Mouse (Mus musculus) central nervous system, embryonic 14 days (tissue): Measurements from ENCODE around the gene Nfkbil1. TPM values are rescaled to one million over a fixed set of nuclear protein-coding genes. Genes with fewer than 3 reads are reported as not detected.

Experiments
- polyA plus RNA-seq: library from polyadenylated mRNA; depleted of rRNA; stranded (reverse); fragments of >200 nt; gene quantifications from 2 replicates; pipeline ENCODE4 v1.2.3, GENCODE M21; 2012; rRNA removed

Gene Nfkbil1
- 15.6 TPM in 2 replicates for polyA plus RNA-seq

GRCm38 (mm10) chr17:35235614-35236389 lies at the start of gene Nfkbil1:
Nfkbil1 (minus strand) TSS chr17:35235792.

DNA sequence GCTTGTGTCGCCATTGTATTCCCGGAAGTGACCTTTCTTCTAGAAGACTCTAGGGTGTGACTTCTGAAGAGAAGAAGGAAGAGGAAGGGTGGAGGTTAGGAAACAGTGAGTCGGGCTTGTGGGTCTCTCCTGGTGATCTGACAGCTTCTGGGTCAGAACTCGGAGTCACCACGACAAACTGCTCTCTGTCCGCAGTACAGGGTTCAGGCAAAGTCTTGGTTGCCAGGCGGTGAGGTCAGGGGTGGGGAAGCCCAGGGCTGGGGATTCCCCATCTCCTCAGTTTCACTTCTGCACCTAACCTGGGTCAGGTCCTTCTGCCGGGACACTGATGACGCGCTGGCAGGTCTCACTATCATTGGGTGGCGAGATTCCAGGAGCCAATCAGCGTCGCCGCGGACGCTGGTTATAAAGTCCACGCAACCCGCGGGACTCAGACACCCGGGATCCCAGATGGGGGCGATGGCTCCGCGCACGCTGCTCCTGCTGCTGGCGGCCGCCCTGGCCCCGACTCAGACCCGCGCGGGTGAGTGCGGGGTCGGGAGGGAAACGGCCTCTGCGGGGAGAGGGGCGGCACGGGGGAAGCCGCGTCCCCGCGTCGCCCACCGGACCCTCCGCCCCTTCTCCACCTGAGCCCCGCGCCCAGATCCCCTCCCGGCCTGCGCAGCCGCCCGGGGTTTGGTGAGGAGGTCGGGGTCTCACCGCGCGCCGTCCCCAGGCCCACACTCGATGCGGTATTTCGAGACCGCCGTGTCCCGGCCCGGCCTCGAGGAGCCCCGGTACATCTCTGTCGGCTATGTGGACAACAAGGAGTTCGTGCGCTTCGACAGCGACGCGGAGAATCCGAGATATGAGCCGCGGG lies 27.3 kb upstream of the Nfkbil1 start, which contains the start of gene H2-D1:
Gene H2-D1 (plus strand): TSS at position 67 of the 859 bp plus-strand sequence.

DNA sequence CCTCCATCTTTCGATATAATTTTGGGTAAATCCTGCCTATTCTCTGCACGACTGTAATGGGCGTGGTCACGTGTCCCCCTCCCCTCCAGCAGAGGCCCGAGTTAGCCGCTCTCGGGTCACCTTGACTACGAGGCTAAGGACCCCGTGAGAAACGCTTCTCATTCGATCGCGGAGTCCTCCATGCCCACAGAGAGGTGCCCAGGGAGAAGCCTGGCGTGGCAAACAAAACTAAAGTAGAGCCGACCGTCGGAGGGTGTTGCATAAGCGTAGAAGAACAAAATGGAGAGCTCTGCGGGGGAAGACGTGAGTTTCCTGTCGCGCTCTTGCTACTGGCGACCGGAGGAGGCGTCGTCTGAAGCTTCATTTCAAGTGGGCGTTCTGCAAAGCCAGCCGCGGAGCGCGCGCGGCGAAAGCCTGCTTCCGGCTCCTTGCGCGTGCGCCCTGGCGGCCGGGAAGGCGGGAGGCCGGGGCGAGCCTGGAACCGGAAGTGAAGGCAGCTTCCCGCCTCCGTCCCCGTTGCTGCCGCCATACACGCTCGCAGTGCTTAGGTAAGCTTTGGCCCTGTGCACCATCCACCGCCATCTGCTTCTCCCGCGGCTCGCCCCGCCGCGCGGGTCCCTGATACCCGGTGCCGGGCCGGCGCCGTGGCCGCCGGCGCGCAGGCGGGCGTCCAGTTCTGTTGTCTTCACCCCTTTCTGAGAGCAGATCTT lies 5.9 kb upstream of the Nfkbil1 start, which contains the start of gene Ddx39b:
Gene Ddx39b (plus strand): TSS at position 442 of the 710 bp plus-strand sequence.

GRCm38 (mm10) chr17:35233114-35233980 lies 2.2 kb downstream of the Nfkbil1 start, which contains the start of gene Atp6v1g2:
Atp6v1g2 (plus strand) TSS chr17:35233660.

GRCm38 (mm10) chr17:35220156-35220952 lies 15.2 kb downstream of the Nfkbil1 start, which contains the start of gene Gm16181:
Gm16181 (plus strand) TSS chr17:35220834.

DNA sequence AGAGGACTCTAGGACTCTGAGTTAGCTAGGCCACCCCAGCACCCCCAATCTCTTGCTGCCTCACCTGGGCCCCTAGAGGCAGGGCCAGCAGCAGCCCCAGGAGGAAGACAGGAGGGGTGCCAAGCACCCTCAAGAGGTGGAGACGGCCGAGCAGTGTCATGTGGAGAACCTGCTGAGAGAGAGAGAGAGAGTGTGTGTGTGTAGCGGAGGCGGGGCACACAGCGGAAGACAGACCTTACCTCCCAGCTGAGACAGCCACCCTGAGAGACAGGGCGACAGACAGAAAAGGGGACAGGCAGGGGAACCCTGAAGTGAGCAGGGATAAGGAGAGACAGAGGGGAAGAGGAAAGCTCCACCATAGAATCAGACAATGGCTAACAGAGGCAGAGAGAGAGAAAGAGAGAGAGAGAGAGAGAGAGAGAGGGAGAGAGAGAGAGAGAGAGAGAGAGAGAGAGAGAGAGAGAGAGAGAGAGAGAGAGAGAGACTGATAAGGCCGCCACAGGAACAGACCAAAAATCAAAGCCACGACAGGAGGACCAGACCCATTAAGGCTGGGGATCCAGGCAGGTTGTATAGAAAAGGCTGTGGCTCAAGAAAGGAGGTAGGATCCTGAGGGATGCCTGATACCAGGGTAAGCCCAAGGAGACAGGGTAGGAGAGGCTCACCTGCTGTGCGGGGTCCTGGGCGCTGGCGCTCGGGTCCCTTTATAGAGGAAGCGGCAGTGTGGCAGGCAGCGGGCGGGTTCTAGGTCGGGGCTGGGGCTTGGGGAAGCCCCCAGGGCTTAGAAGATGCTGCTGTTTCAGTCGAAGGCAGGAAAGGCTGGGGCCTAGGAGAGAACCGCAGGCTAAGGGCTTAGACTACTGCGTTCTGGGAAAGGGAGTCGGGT lies 30.9 kb downstream of the Nfkbil1 start, which contains the start of gene Lta:
Gene Lta (minus strand): TSS at position 858 of the 886 bp plus-strand sequence.

GRCm38 (mm10) chr17:35201787-35202186 lies 33.8 kb downstream of the Nfkbil1 start, which contains the start of gene Tnf:
Tnf (minus strand) TSS chr17:35202007.

GRCm38 (mm10) chr17:35193881-35194843 lies 41.4 kb downstream of the Nfkbil1 start, which contains the start of gene Ltb:
Ltb (plus strand) TSS chr17:35194439.

GRCm38 (mm10) chr17:35187959-35188610 lies 47.5 kb downstream of the Nfkbil1 start, which contains the start of gene Lst1:
Lst1 (minus strand) TSS chr17:35188439.

DNA sequence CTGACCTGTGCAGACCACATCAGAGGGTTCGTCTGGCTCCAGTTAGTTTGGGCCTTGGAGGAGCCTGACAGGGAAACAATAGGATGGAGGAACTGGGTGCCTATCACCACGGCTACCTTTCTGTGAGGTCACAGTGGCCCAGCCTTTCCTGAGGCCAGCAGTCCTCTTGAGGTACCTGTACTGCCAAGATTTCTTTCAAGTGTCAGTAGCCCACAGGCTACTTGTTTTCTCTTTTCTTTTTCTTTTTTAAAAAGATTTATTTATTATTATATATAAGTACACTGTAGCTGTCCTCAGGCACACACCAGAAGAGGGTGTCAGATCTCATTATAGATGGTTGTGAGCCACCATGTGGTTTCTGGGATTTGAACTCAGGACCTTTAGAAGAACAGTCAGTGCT lies 59.6 kb downstream of the Nfkbil1 start, which contains the start of gene Aif1:
Gene Aif1 (minus strand): TSS at position 101 of the 400 bp plus-strand sequence.

Other genes starting within 250 kb of the Nfkbil1 start
- gene Vars, start 234.8 kb downstream of the Nfkbil1 start, polyA plus RNA-seq, result 96.9 and 103 TPM in 2 replicates
- 0.54 and 0.55 TPM in 2 replicates for gene Vwa7, start 219.2 kb downstream of the Nfkbil1 start, polyA plus RNA-seq
- 6.1 TPM in 2 replicates for gene Sapcd1, start 207.8 kb downstream of the Nfkbil1 start, polyA plus RNA-seq
- 4.1 and 6.2 TPM in 2 replicates for gene Msh5, start 189.0 kb downstream of the Nfkbil1 start, polyA plus RNA-seq
- gene Clic1, start 185.8 kb downstream of the Nfkbil1 start, polyA plus RNA-seq, result 89.1 and 106 TPM in 2 replicates
- 371 and 426 TPM in 2 replicates for gene Ddah2, start 176.8 kb downstream of the Nfkbil1 start, polyA plus RNA-seq
- 0.07 and 0.48 TPM in 2 replicates for gene Ly6g6c, start 170.4 kb downstream of the Nfkbil1 start, polyA plus RNA-seq
- gene Mpig6b, start 169.6 kb downstream of the Nfkbil1 start, polyA plus RNA-seq, result 0.22 and 0.23 TPM in 2 replicates
- 3.0 and 7.1 TPM in 2 replicates for gene Ly6g6e, start 158.9 kb downstream of the Nfkbil1 start, polyA plus RNA-seq
- 2.3 and 2.8 TPM in 2 replicates for gene Ly6g6d, start 157.7 kb downstream of the Nfkbil1 start, polyA plus RNA-seq
- 0.10 and 0.16 TPM in 2 replicates for gene Ly6g6f, start 150.2 kb downstream of the Nfkbil1 start, polyA plus RNA-seq
- gene Abhd16a, start 146.5 kb downstream of the Nfkbil1 start, polyA plus RNA-seq, result 93.6 and 106 TPM in 2 replicates
- gene Ly6g5c, start 127.5 kb downstream of the Nfkbil1 start, polyA plus RNA-seq, result not detected in 2 replicates
- 2.9 TPM in 2 replicates for gene Ly6g5b, start 120.4 kb downstream of the Nfkbil1 start, polyA plus RNA-seq
- gene Gpank1, start 114.3 kb downstream of the Nfkbil1 start, polyA plus RNA-seq, result 22.2 and 25.0 TPM in 2 replicates
- 218 and 221 TPM in 2 replicates for gene Csnk2b, start 113.7 kb downstream of the Nfkbil1 start, polyA plus RNA-seq
- gene D17H6S53E, start 109.4 kb downstream of the Nfkbil1 start, polyA plus RNA-seq, result 4.9 and 5.3 TPM in 2 replicates
- 1.1 and 1.2 TPM in 2 replicates for gene Apom, start 103.7 kb downstream of the Nfkbil1 start, polyA plus RNA-seq
- gene Bag6, start 100.6 kb downstream of the Nfkbil1 start, polyA plus RNA-seq, result 327 and 363 TPM in 2 replicates
- gene Prrc2a, start 70.9 kb downstream of the Nfkbil1 start, polyA plus RNA-seq, result 357 and 368 TPM in 2 replicates
- gene Aif1, start 59.7 kb downstream of the Nfkbil1 start, polyA plus RNA-seq, result 3.3 and 4.7 TPM in 2 replicates
- 12.8 and 13.3 TPM in 2 replicates for gene Lst1, start 47.4 kb downstream of the Nfkbil1 start, polyA plus RNA-seq
- gene Ltb, start 41.4 kb downstream of the Nfkbil1 start, polyA plus RNA-seq, result 0.71 and 1.3 TPM in 2 replicates
- 0.34 and 0.66 TPM in 2 replicates for gene Tnf, start 33.8 kb downstream of the Nfkbil1 start, polyA plus RNA-seq
- 0.32 and 0.34 TPM in 2 replicates for gene Lta, start 30.4 kb downstream of the Nfkbil1 start, polyA plus RNA-seq
- gene Gm16181, start 15.0 kb downstream of the Nfkbil1 start, polyA plus RNA-seq, result not detected in 2 replicates
- gene Atp6v1g2, start 2.1 kb downstream of the Nfkbil1 start, polyA plus RNA-seq, result 68.5 and 73.3 TPM in 2 replicates
- 959 and 1,020 TPM in 2 replicates for gene Ddx39b, start 6.0 kb upstream of the Nfkbil1 start, polyA plus RNA-seq
- gene H2-D1, start 26.9 kb upstream of the Nfkbil1 start, polyA plus RNA-seq, result 38.6 and 42.0 TPM in 2 replicates
- 0.09 and 0.10 TPM in 2 replicates for gene H2-Q1, start 84.6 kb upstream of the Nfkbil1 start, polyA plus RNA-seq
- gene H2-Q2, start 106.5 kb upstream of the Nfkbil1 start, polyA plus RNA-seq, result 0.92 and 0.94 TPM in 2 replicates
- gene H2-Q4, start 143.8 kb upstream of the Nfkbil1 start, polyA plus RNA-seq, result 4.9 and 7.0 TPM in 2 replicates
- 0.54 and 0.61 TPM in 2 replicates for gene H2-Q6, start 189.1 kb upstream of the Nfkbil1 start, polyA plus RNA-seq
- 3.8 and 4.5 TPM in 2 replicates for gene H2-Q7, start 203.4 kb upstream of the Nfkbil1 start, polyA plus RNA-seq
- 0.09 and 0.11 TPM in 2 replicates for gene H2-Q10, start 234.3 kb upstream of the Nfkbil1 start, polyA plus RNA-seq